Mouse (Mus musculus) midbrain, embryonic 16.5 days (tissue): ENCODE results near the gene Pard3b. TPM values are rescaled to one million over a fixed set of nuclear protein-coding genes. Genes with fewer than 3 reads are reported as not detected.

Experiments
- ATAC-seq: fragments of 200-750 bp; cut with Nextera tagmentation; 2 replicates; pipeline ENCODE4 v1.8.0; 2017; ENCODE audit warnings: moderate TSS enrichment
- H3K27ac ChIP-seq: fragments of 300-500 bp; sonication (generic); 2 replicates; pipeline ENCODE4 v1.5.1; 2014; ENCODE audit warnings: mild to moderate bottlenecking, low read length, mixed read lengths
- H3K27me3 ChIP-seq: fragments of 300-500 bp; sonication (generic); 2 replicates; pipeline ENCODE4 v1.6.1; 2014; ENCODE audit warnings: low read depth, low read length, mixed read lengths; ENCODE audit not compliant: control insufficient read depth, insufficient read depth
- H3K36me3 ChIP-seq: fragments of 300-500 bp; sonication (generic); 2 replicates; pipeline ENCODE4 v1.6.1; 2014; ENCODE audit warnings: mild to moderate bottlenecking, low read length, moderate library complexity, mixed read lengths; ENCODE audit not compliant: control insufficient read depth, insufficient read depth
- H3K4me1 ChIP-seq: fragments of 300-500 bp; sonication (generic); 2 replicates; pipeline ENCODE4 v1.6.1; 2014; ENCODE audit warnings: mild to moderate bottlenecking, low read length, mixed read lengths; ENCODE audit not compliant: control insufficient read depth, insufficient read depth
- H3K4me2 ChIP-seq: fragments of 300-500 bp; sonication (generic); 2 replicates; pipeline ENCODE4 v1.6.1; 2014; ENCODE audit warnings: mild to moderate bottlenecking, low read length, mixed read lengths
- H3K4me3 ChIP-seq: fragments of 300-500 bp; sonication (generic); 2 replicates; pipeline ENCODE4 v1.5.1; 2014; ENCODE audit warnings: low read depth, mild to moderate bottlenecking, low read length, moderate library complexity, mixed read lengths
- H3K9ac ChIP-seq: fragments of 300-500 bp; sonication (generic); 2 replicates; pipeline ENCODE4 v1.6.1; 2014; ENCODE audit warnings: low read depth, low read length, mixed read lengths
- H3K9me3 ChIP-seq: fragments of 300-500 bp; sonication (generic); replicated peaks from 2 replicates; pipeline ENCODE4 v1.6.1; 2014; ENCODE audit warnings: mild to moderate bottlenecking, low read length, mixed read lengths; ENCODE audit not compliant: control insufficient read depth, poor library complexity, severe bottlenecking
- WGBS: fragments of 180-500 bp; shearing (Covaris S2); extraction: QIAGEN DNeasy Blood & Tissue Kit; methylation state at CpG from one replicate; pipeline ENCODE4 v1.1.7; 2014; 5-methylcytosine and 5-hydroxymethylcytosine counted together
- polyA plus RNA-seq: library from polyadenylated mRNA; unstranded; fragments of >200 nt; fragmentation: Nextera tagmentation; extraction: Ambion mirVana; gene quantifications from 2 replicates; pipeline ENCODE4 v1.2.1, GENCODE M21; 2015

Pard3b gene
- polyA plus RNA-seq, 1 experiment from 2014 or later, result 7.2 TPM

DNA sequence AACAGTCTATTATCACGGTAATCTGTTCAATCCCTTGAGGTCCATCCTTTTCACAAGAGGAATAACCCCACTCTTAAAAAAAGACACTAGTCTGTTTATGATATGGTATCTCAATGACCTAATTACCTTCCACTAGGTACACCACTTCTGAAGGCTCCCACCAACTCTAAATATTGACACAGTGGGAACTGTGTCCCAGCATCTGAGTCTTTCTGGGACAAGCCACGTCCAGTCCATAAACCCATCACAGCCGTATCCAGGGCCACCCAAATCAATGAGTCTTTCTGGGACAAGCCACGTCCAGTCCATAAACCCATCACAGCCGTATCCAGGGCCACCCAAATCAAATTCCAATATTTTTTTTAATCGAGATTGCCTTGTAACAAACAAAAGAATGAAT is 792.4 kb downstream of the Pard3b start:
- H3K36me3 ChIP-seq, result no peaks in the 10 kb centered on the region
- H3K4me2 ChIP-seq, result no peak overlapping the region
- H3K27me3 ChIP-seq, result no peaks in the 10 kb centered on the region
- H3K27ac ChIP-seq, result no peak overlapping the region
- no peak overlapping the region for H3K9ac ChIP-seq
- no peaks in the 10 kb centered on the region for H3K4me1 ChIP-seq
- ATAC-seq, result no peak
- no peak overlapping the region for H3K4me3 ChIP-seq
- 79% methylated on average over 6 of the region's 6 CpGs for WGBS
- no peaks in the 10 kb centered on the region for H3K9me3 ChIP-seq

DNA sequence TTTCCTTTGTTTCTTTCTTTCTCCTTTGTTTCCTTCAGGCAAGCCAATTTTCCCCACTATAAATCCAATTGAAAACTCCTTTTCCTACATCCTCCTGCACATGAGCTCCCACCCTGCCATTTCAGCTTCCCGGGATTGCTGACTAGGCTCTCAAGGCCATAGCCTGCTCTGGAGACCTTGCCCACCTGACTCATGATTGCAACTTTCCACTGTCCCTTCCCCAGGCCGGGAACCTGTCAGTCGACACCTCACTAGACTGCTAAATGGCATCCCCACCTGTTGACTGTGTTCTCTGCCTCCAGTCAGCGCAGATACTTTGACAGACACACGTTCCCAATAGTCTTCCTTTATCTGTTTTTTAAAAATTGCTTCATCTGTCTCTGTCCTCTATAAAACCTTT is 795.3 kb downstream of the Pard3b start:
- WGBS, result 80% methylated on average over 5 of the region's 5 CpGs
- H3K27ac ChIP-seq, result no peak overlapping the region
- H3K9me3 ChIP-seq, result no peaks in the 10 kb centered on the region
- H3K36me3 ChIP-seq, result no peaks in the 10 kb centered on the region
- H3K4me3 ChIP-seq, result no peak overlapping the region
- no peak for ATAC-seq
- no peaks in the 10 kb centered on the region for H3K4me1 ChIP-seq
- H3K9ac ChIP-seq, result no peak overlapping the region
- H3K27me3 ChIP-seq, result no peaks in the 10 kb centered on the region
- no peak overlapping the region for H3K4me2 ChIP-seq

DNA sequence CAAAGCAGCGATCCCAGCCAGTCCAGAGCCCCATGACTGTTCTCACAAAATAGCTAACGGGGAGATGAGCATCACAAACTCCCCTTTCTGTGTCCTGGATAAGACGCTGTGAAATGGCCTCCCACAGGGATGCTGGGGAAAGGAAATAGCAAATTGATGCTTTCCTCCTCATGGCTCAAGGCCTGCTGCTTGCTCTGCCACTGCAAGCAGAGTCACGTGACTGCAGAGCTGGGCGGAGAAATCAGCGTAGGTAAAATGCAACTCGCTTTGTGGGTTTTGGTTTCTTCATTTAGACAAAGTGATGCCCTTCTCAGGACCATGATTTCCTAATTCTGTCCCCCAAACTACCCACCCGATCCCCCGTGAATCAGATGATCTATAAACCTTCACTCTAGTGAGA is 797.2 kb downstream of the Pard3b start:
- H3K27ac ChIP-seq, result no peak overlapping the region
- 50% methylated on average over 9 of the region's 9 CpGs for WGBS
- H3K9ac ChIP-seq, result no peak overlapping the region
- H3K4me1 ChIP-seq, result no peaks in the 10 kb centered on the region
- no peaks in the 10 kb centered on the region for H3K27me3 ChIP-seq
- H3K4me2 ChIP-seq, result no peak overlapping the region
- H3K36me3 ChIP-seq, result no peaks in the 10 kb centered on the region
- no peak for ATAC-seq
- no peaks in the 10 kb centered on the region for H3K9me3 ChIP-seq
- no peak overlapping the region for H3K4me3 ChIP-seq

DNA sequence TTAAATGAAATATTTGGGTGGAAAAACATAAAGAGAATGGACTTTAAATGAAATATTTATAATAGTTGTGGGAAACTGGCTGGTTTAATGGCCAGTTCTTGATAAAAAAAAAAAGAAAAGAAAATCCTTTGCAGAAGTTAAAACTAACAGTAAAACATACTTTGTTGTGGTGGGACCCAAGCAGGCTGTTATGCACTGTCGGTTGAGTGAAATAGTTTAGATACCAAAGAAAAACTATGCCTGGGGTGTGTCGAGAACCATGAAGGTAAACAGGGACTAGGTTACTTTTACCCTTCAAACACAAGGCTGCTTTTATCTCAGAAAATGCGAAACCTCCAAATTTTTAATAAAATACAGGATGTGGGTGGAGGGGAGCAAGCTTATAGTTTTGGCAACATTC is 797.7 kb downstream of the Pard3b start:
- Histone ChIP-seq H3K4me1 (no peaks in the 10 kb centered on the region), H3K4me3 (no peak overlapping the region), H3K9me3 (no peaks in the 10 kb centered on the region), H3K27ac (no peak overlapping the region), H3K4me2 (no peak overlapping the region), H3K27me3 (no peaks in the 10 kb centered on the region), H3K36me3 (no peaks in the 10 kb centered on the region), H3K9ac (no peak overlapping the region)
- no peak for ATAC-seq
- 93% methylated on average over 3 of the region's 3 CpGs for WGBS

DNA sequence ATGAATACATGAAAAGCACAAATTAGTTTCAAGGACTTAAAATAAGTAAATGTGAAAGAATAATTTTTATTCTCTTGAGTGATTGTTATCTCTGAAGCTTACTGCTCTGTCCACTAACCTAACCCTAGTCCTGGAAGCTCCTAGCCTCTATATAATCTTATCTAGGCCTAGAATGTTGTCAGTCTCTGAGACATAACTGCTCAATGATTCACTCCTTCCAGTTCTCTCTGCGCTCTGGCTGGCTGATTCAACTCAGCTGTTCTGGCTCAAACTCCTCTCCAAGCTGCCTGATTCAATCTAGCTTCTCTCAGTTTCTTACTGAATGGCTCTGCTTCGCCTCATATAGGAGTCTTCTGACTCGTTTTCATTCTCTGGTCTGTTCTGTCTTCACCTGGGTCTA is 798.9 kb downstream of the Pard3b start:
- H3K27ac ChIP-seq, result no peak overlapping the region
- H3K9ac ChIP-seq, result no peak overlapping the region
- no peaks in the 10 kb centered on the region for H3K36me3 ChIP-seq
- no peaks in the 10 kb centered on the region for H3K27me3 ChIP-seq
- no peaks in the 10 kb centered on the region for H3K4me1 ChIP-seq
- no peak for ATAC-seq
- H3K4me2 ChIP-seq, result no peak overlapping the region
- 96% methylated on average over 3 of the region's 3 CpGs for WGBS
- no peaks in the 10 kb centered on the region for H3K9me3 ChIP-seq
- H3K4me3 ChIP-seq, result no peak overlapping the region

DNA sequence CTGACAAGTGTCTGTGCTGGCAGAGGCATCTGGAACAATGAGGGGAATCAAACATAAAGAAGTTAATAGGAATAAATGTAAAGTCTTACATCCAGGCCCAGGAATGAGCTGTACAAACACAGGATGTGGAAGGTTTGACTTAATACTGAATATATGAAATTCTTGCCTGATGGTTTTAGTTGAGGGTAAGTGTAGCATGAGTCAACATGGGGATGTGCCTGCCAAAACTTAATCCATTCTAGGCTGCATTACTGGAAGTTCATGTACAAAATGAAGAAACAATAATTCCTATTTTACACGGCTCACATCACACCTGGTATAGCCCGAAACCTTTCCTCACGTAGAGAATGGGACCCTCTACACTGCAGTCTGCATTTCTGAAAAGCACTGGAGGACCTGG is 805.8 kb downstream of the Pard3b start:
- Histone ChIP-seq H3K4me1 (no peaks in the 10 kb centered on the region), H3K36me3 (no peaks in the 10 kb centered on the region), H3K27ac (no peak overlapping the region), H3K9ac (no peak overlapping the region), H3K4me3 (no peak overlapping the region), H3K4me2 (no peak overlapping the region), H3K9me3 (no peaks in the 10 kb centered on the region), H3K27me3 (no peaks in the 10 kb centered on the region)
- WGBS, result 92% methylated on average over 3 of the region's 3 CpGs
- no peak for ATAC-seq

DNA sequence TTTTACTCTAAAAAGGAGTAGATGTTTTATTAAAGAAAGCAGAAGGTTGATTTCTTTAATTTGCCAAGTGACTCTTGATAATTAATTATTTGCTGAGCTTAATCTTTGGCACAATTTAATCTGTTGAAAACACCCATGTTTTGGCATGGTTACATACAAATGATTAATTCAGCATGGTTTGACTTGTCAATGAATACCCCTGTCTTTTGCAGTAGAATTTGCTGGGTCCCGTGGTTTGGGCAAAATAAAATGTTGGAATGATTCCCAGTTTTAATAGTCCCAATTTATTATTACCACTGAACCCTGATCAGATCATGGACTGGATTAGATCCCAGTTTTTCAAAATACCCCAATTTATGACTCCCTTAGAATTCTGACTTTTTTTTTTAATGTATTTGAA is 808.2 kb downstream of the Pard3b start:
- Histone ChIP-seq H3K27ac (no peak overlapping the region), H3K9me3 (no peaks in the 10 kb centered on the region), H3K9ac (no peak overlapping the region), H3K36me3 (no peaks in the 10 kb centered on the region), H3K27me3 (no peaks in the 10 kb centered on the region), H3K4me3 (no peak overlapping the region), H3K4me1 (no peaks in the 10 kb centered on the region), H3K4me2 (no peak overlapping the region)
- 69% methylated on average over 1 of the region's 1 CpGs for WGBS
- ATAC-seq, result no peak

DNA sequence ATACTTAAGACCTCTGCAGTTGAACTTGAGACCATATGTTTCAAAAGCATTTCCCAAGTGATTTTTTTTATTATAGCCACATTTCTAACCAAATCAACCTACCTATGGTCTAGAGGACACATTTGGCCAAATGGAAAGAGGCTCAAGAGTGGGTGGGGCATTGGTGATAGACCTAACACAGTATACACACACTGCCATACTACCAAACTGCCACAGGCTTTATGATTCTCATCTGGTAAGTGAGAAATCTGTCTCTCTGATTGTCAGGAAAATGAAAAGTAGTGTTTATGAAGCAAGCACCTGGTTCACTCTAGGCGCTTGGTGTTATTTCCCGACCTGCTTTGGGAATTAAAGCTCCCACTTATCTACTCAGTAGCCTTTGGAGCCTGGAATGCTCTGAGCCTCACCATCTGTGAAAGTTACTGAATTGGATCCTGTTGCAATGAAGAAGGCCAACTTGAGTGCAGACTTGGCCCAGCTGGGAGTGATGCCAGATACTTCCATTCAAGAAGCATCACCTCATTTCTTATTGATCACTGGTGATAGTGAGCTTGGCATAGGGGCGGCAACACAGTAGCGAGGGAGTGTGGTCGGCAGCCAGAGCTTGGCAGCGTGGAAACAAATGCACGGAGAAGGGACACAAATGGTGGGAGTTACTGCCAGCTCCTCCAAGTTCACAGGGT is 810.7 kb downstream of the Pard3b start:
- Histone ChIP-seq H3K27me3 (no peaks in the 10 kb centered on the region), H3K9me3 (no peaks in the 10 kb centered on the region), H3K36me3 (no peaks in the 10 kb centered on the region), H3K4me1 (no peaks in the 10 kb centered on the region), H3K27ac (no peak overlapping the region), H3K9ac (no peak overlapping the region), H3K4me3 (no peak overlapping the region), H3K4me2 (no peak overlapping the region)
- 89% methylated on average over 7 of the region's 7 CpGs for WGBS
- no peak for ATAC-seq

DNA sequence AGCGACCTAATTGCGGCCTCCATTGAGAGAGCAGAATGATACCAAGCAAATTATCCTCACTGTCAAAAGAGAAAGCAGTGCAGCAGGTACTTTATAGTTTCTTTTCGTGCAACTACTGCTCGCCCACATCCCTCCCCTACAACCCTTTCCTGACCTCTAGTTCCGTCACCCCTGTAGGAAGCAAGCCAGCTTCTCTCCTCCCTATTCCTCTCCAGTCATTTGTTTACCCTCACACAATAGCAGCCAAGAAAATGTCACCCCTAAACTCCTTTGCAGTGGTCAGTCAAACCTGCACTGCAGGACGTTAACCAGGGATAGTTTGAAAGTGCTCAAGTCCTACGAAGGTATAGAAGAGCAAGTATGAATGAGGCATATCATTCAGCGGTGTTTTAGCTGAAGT is 826.9 kb downstream of the Pard3b start:
- no peak overlapping the region for H3K27ac ChIP-seq
- H3K9me3 ChIP-seq, result no peaks in the 10 kb centered on the region
- no peak overlapping the region for H3K4me2 ChIP-seq
- H3K27me3 ChIP-seq, result no peaks in the 10 kb centered on the region
- no peak overlapping the region for H3K4me3 ChIP-seq
- ATAC-seq, result no peak
- no peaks in the 10 kb centered on the region for H3K36me3 ChIP-seq
- 60% methylated on average over 8 of the region's 8 CpGs for WGBS
- no peak overlapping the region for H3K9ac ChIP-seq
- H3K4me1 ChIP-seq, result no peaks in the 10 kb centered on the region
